Comparison of ENCODE assay signal across 8 mouse cellular contexts in genomic region chr1:136017307-136017706, GRCm38 (mm10). TPM values are rescaled to one million over a fixed set of nuclear protein-coding genes. Genes with fewer than 3 reads are reported as not detected.
DNase-seq lines count a peak whose midpoint lies in the region; ATAC-seq and TF ChIP-seq lines count a peak whose summit lies in the region.

No protein-coding gene starts in this region.

- no peak for ATAC-seq in lung, postnatal 0 days
- ATAC-seq in forebrain, embryonic 12.5 days (ENCODE audit: low FRiP score), result peak; percentile 57
- ATAC-seq in stomach, embryonic 15.5 days (ENCODE audit: insufficient read depth, low FRiP score, low read depth), result no peak

- H3K9ac ChIP-seq in lung, postnatal 0 days (replicated peaks; ENCODE audit: low read depth), result no peak overlapping the region
- H3K9ac ChIP-seq in forebrain, embryonic 12.5 days, result no peak overlapping the region
- H3K9ac ChIP-seq in stomach, embryonic 15.5 days, result no peak overlapping the region

- WGBS in lung, postnatal 0 days, result 84% methylated on average over 2 of the region's 2 CpGs
- WGBS in forebrain, embryonic 12.5 days, result 57% methylated on average over 2 of the region's 2 CpGs
- 85% methylated on average over 2 of the region's 2 CpGs for WGBS in stomach, embryonic 15.5 days
- WGBS in kidney, adult 2 months, result 68% methylated on average over 2 of the region's 2 CpGs

- DNase-seq in lung, postnatal 0 days (ENCODE audit: low spot score), result no peak
- DNase-seq in lung, postnatal 36 days, result no peak
- peak; percentile 32 for DNase-seq in liver
- no peak for DNase-seq in kidney, adult 2 months
- DNase-seq in right cerebral cortex, postnatal 25 days, result no peak
- DNase-seq in lung, adult 18-20 months, result no peak

- no peaks in the 10 kb centered on the region for H3K9me3 ChIP-seq in lung, postnatal 0 days (ENCODE audit: low read length)
- H3K9me3 ChIP-seq in forebrain, embryonic 12.5 days, result no peaks in the 10 kb centered on the region
- no peaks in the 10 kb centered on the region for H3K9me3 ChIP-seq in stomach, embryonic 15.5 days

- TF ChIP-seq POLR2A in kidney, adult 2 months (IDR thresholded peaks at IDR 0.05; ENCODE audit: low read depth, low read length), result no peak

- H3K36me3 ChIP-seq in lung, postnatal 0 days (ENCODE audit: insufficient read depth, low read length), result no peaks in the 10 kb centered on the region
- H3K36me3 ChIP-seq in forebrain, embryonic 12.5 days (replicated peaks), result peaks cover 19% of the 10 kb centered on the region
- H3K36me3 ChIP-seq in stomach, embryonic 15.5 days, result 0 out of 2 replicates have a peak, but pooled peaks cover 1% of the 10 kb centered on the region
- no peaks in the 10 kb centered on the region for H3K36me3 ChIP-seq in kidney, adult 2 months (ENCODE audit: control insufficient read depth, insufficient read depth, low read length)

- TF ChIP-seq CTCF in lung, postnatal 0 days (IDR thresholded peaks at IDR 0.05), result no peak
- TF ChIP-seq CTCF in kidney, adult 2 months (conservative IDR thresholded peaks at IDR 0.05; ENCODE audit: insufficient read depth, insufficient read length, low read depth, low read length), result no peak

- no peaks in the 10 kb centered on the region for H3K27me3 ChIP-seq in lung, postnatal 0 days (replicated peaks; ENCODE audit: insufficient read depth, low read length)
- no peaks in the 10 kb centered on the region for H3K27me3 ChIP-seq in forebrain, embryonic 12.5 days
- H3K27me3 ChIP-seq in stomach, embryonic 15.5 days (replicated peaks), result no peaks in the 10 kb centered on the region
- H3K27me3 ChIP-seq in kidney, adult 2 months (replicated peaks; ENCODE audit: control insufficient read depth, insufficient read depth, low read length), result no peaks in the 10 kb centered on the region

- no peak overlapping the region for H3K27ac ChIP-seq in lung, postnatal 0 days (ENCODE audit: low read length)
- 0 out of 2 replicates have a peak overlapping the region, but pooled peaks have one; percentile 25 for H3K27ac ChIP-seq in forebrain, embryonic 12.5 days
- no peak overlapping the region for H3K27ac ChIP-seq in stomach, embryonic 15.5 days
- no peak overlapping the region for H3K27ac ChIP-seq in kidney, adult 2 months (ENCODE audit: insufficient read depth, low read depth, low read length)

- peak overlapping the region; percentile 94; the same call in 1 of the 2 replicates for H3K4me2 ChIP-seq in lung, postnatal 0 days (replicated peaks; ENCODE audit: low read depth, low read length)
- H3K4me2 ChIP-seq in forebrain, embryonic 12.5 days, result 0 out of 2 replicates have a peak overlapping the region, but pooled peaks have one; percentile 7
- peak overlapping the region; percentile 85 for H3K4me2 ChIP-seq in stomach, embryonic 15.5 days

- no peaks in the 10 kb centered on the region; the same call in 1 of the 2 replicates for H3K4me1 ChIP-seq in lung, postnatal 0 days (ENCODE audit: insufficient read depth, low read depth, low read length)
- H3K4me1 ChIP-seq in forebrain, embryonic 12.5 days, result peaks cover 18% of the 10 kb centered on the region
- H3K4me1 ChIP-seq in stomach, embryonic 15.5 days, result peaks cover 13% of the 10 kb centered on the region
- H3K4me1 ChIP-seq in kidney, adult 2 months (ENCODE audit: control insufficient read depth, insufficient read depth, low read length), result peaks cover 3% of the 10 kb centered on the region; the same call in 1 of the 2 replicates

- peak overlapping the region; percentile 76 for H3K4me3 ChIP-seq in lung, postnatal 0 days (ENCODE audit: low read depth, low read length)
- H3K4me3 ChIP-seq in forebrain, embryonic 12.5 days (replicated peaks), result no peak overlapping the region
- H3K4me3 ChIP-seq in stomach, embryonic 15.5 days (replicated peaks), result peak overlapping the region; percentile 83; the same call in 1 of the 2 replicates
- H3K4me3 ChIP-seq in kidney, adult 2 months (ENCODE audit: insufficient read depth, low read depth, low read length), result no peak overlapping the region

- TF ChIP-seq EP300 in lung, postnatal 0 days (IDR thresholded peaks at IDR 0.05), result no peak

RNA-seq across cellular contexts. Expression of gene Tmem9, which starts 9.4 kb away (rescaled TPM):
- polyA plus RNA-seq in lung, postnatal 0 days (2015; fragmentation: Nextera tagmentation; extraction: Ambion mirVana), result 99.1 and 106 TPM in 2 replicates
- 126 and 128 TPM in 2 replicates for polyA plus RNA-seq in forebrain, embryonic 12.5 days (2016; fragmentation: Nextera tagmentation; extraction: Ambion mirVana)
- 141 and 161 TPM in 2 replicates for polyA plus RNA-seq in stomach, embryonic 15.5 days (2015; fragmentation: Nextera tagmentation; extraction: Ambion mirVana)
- polyA plus RNA-seq in kidney, adult 2 months (2012; rRNA removed), result 139 and 160 TPM in 2 replicates

RNA-seq across cellular contexts. Expression of gene Igfn1, which starts 11.2 kb away (rescaled TPM):
- not detected in 2 replicates for polyA plus RNA-seq in lung, postnatal 0 days (2015; fragmentation: Nextera tagmentation; extraction: Ambion mirVana)
- not detected in 2 replicates for polyA plus RNA-seq in forebrain, embryonic 12.5 days (2016; fragmentation: Nextera tagmentation; extraction: Ambion mirVana)
- 0.06 and 0.09 TPM in 2 replicates for polyA plus RNA-seq in stomach, embryonic 15.5 days (2015; fragmentation: Nextera tagmentation; extraction: Ambion mirVana)
- 0.61 and 0.78 TPM in 2 replicates for polyA plus RNA-seq in kidney, adult 2 months (2012; rRNA removed)

RNA-seq across cellular contexts. Expression of gene Ascl5, which starts 33.3 kb away (rescaled TPM):
- polyA plus RNA-seq in lung, postnatal 0 days (2015; fragmentation: Nextera tagmentation; extraction: Ambion mirVana), result not detected in 2 replicates
- polyA plus RNA-seq in forebrain, embryonic 12.5 days (2016; fragmentation: Nextera tagmentation; extraction: Ambion mirVana), result not detected in 2 replicates
- 0.33 and 0.50 TPM in 2 replicates for polyA plus RNA-seq in stomach, embryonic 15.5 days (2015; fragmentation: Nextera tagmentation; extraction: Ambion mirVana)
- polyA plus RNA-seq in kidney, adult 2 months (2012; rRNA removed), result not detected in 2 replicates

RNA-seq across cellular contexts. Expression of gene Cacna1s, which starts 35.2 kb away (rescaled TPM):
- polyA plus RNA-seq in lung, postnatal 0 days (2015; fragmentation: Nextera tagmentation; extraction: Ambion mirVana), result 0.82 and 1.6 TPM in 2 replicates
- polyA plus RNA-seq in forebrain, embryonic 12.5 days (2016; fragmentation: Nextera tagmentation; extraction: Ambion mirVana), result 0.10 and 0.17 TPM in 2 replicates
- polyA plus RNA-seq in stomach, embryonic 15.5 days (2015; fragmentation: Nextera tagmentation; extraction: Ambion mirVana), result 0.10 and 0.17 TPM in 2 replicates
- 0.12 and 4.3 TPM in 2 replicates for polyA plus RNA-seq in kidney, adult 2 months (2012; rRNA removed)

Comparison
In these comparisons a context has a peak if more than half of its experiments do, and no peak if none do; other contexts are left out.
1. H3K4me2 ChIP-seq: peak in every context shown above with its lines; median percentile 94 in lung, postnatal 0 days; 85 in stomach, embryonic 15.5 days; 7 in forebrain, embryonic 12.5 days.
2. H3K4me3 ChIP-seq: peak in lung, postnatal 0 days (single experiment) and stomach, embryonic 15.5 days (single experiment); none in forebrain, embryonic 12.5 days (single experiment) and kidney, adult 2 months (single experiment).